Mouse (Mus musculus) kidney, adult 11 months (tissue): ENCODE data around the gene Galnt10.

ENCODE experiments used
- DNase-seq: peaks from one replicate; pipeline ENCODE4 v3.0.0; 2022

The Galnt10 gene

GRCm38 (mm10) chr11:57644245-57645017 lies 811 bp upstream of the Galnt10 start:
- DNase-seq: no peak

- no peak for DNase-seq
These were observed 605 bp downstream of the Galnt10 start for GRCm38 (mm10) chr11:57645847-57646246.

- DNase-seq: no peak
These were observed 1.2 kb downstream of the Galnt10 start for GRCm38 (mm10) chr11:57646416-57646815.

- no peak for DNase-seq
These were observed 1.7 kb downstream of the Galnt10 start for GRCm38 (mm10) chr11:57646940-57647339.

GRCm38 (mm10) chr11:57647446-57647845 lies 2.2 kb downstream of the Galnt10 start:
- no peak for DNase-seq

GRCm38 (mm10) chr11:57648196-57648800 lies 3.1 kb downstream of the Galnt10 start:
- no peak for DNase-seq

GRCm38 (mm10) chr11:57649269-57649668 lies 4.0 kb downstream of the Galnt10 start:
- no peak for DNase-seq

GRCm38 (mm10) chr11:57649671-57650070 lies 4.4 kb downstream of the Galnt10 start:
- DNase-seq: no peak

- DNase-seq: no peak
These were observed 5.6 kb downstream of the Galnt10 start for GRCm38 (mm10) chr11:57650867-57651266.

- DNase-seq: no peak
These were observed 6.1 kb downstream of the Galnt10 start for GRCm38 (mm10) chr11:57651281-57651810.

- no peak for DNase-seq
These were observed 7.1 kb downstream of the Galnt10 start for GRCm38 (mm10) chr11:57652206-57652922.

GRCm38 (mm10) chr11:57652923-57653660 lies 7.8 kb downstream of the Galnt10 start:
- no peak for DNase-seq

GRCm38 (mm10) chr11:57653796-57654195 lies 8.6 kb downstream of the Galnt10 start:
- no peak for DNase-seq

GRCm38 (mm10) chr11:57654386-57654785 lies 9.1 kb downstream of the Galnt10 start:
- no peak for DNase-seq

- DNase-seq: no peak
These were observed 9.7 kb downstream of the Galnt10 start for GRCm38 (mm10) chr11:57654977-57655397.

- DNase-seq: no peak
These were observed 10.6 kb downstream of the Galnt10 start for GRCm38 (mm10) chr11:57655669-57656325.

- no peak for DNase-seq
These were observed 11.5 kb downstream of the Galnt10 start for GRCm38 (mm10) chr11:57656602-57657275.

GRCm38 (mm10) chr11:57657370-57658072 lies 12.3 kb downstream of the Galnt10 start:
- DNase-seq: no peak

- no peak for DNase-seq
These were observed 13.0 kb downstream of the Galnt10 start for GRCm38 (mm10) chr11:57658214-57658613.

GRCm38 (mm10) chr11:57658751-57659150 lies 13.5 kb downstream of the Galnt10 start:
- DNase-seq: no peak

GRCm38 (mm10) chr11:57660156-57660555 lies 14.9 kb downstream of the Galnt10 start:
- no peak for DNase-seq
